Mouse (Mus musculus) liver, adult 2 months (tissue): ENCODE measurements around the gene B3galt4.

Experiments
- CTCF ChIP-seq: fragments of 200-500 bp; IDR thresholded peaks from 2 replicates; pipeline ENCODE4 v1.5.1; 2011; ENCODE audit warnings: low read depth, low read length, control low read depth
- POLR2A ChIP-seq: fragments of 200-500 bp; IDR thresholded peaks from 2 replicates; pipeline ENCODE4 v1.6.1; 2011; ENCODE audit warnings: low read length, control low read depth; ENCODE audit not compliant: insufficient read depth; ENCODE audit errors: extremely low read depth

- TF ChIP-seq CTCF (no peak), POLR2A (no peak)
These were observed 11.6 kb upstream of the B3galt4 start for GRCm38 (mm10) chr17:33962876-33963275.
